Mouse (Mus musculus) heart, postnatal 0 days (tissue): ENCODE data around the gene Lamb3.

ENCODE experiments used
- CTCF ChIP-seq: IDR thresholded peaks from 2 replicates; pipeline ENCODE4 v1.5.1; 2016; ENCODE audit warnings: antibody characterized with exemption, control low read depth, low read depth
- EP300 ChIP-seq: IDR thresholded peaks from 2 replicates; pipeline ENCODE4 v1.6.1; 2016; ENCODE audit warnings: antibody characterized with exemption, low read depth

- no peak for TF ChIP-seq CTCF
- no peak for TF ChIP-seq EP300
Measured at GRCm38 (mm10) chr1:193361181-193361580, 153.7 kb downstream of the Lamb3 start.
